Mouse (Mus musculus) ES-Bruce4 (cell line): ENCODE measurements around the gene Caly.

Source experiments
- CTCF ChIP-seq: IDR thresholded peaks from one replicate; pipeline ENCODE4 v1.8.1; 2011; ENCODE audit warnings: low read depth, low read length
- EP300 ChIP-seq: IDR thresholded peaks from 2 replicates; pipeline ENCODE4 v1.6.1; 2011; ENCODE audit warnings: low read depth, low read length; ENCODE audit not compliant: insufficient read depth
- POLR2A ChIP-seq: IDR thresholded peaks from one replicate; pipeline ENCODE4 v1.8.1; 2011; ENCODE audit warnings: low read length; ENCODE audit not compliant: insufficient read depth

- TF ChIP-seq CTCF (no peak), EP300 (no peak), POLR2A (no peak)
Measured at GRCm38 (mm10) chr7:140058528-140058927, 23.8 kb downstream of the Caly start.
